ENCODE assay signal across 22 mouse cellular contexts in the genomic region with DNA sequence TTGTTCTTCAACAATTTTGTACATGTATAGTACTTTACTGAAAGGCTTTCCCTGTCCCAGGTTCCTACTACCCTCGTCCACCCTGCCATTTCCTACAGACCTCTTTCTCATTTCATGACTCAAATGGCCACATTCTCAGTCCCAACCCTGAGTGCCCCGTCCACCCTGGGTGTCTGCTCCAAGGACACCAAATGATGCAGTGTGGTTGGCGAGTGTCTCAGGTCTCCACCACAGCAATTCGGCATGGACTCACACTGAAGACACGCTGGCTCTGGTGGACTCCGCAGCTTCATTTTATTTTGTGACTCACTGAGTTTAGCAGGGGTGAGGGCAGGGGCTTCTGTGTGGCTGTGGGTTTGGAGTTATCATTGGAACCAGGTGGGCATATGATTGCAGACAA. TPM values are rescaled to one million over a fixed set of nuclear protein-coding genes. Genes with fewer than 3 reads are reported as not detected.
A peak's percentile ranks its signal among the peaks of the same experiment; 100 is the strongest.
DNase-seq lines count a peak whose midpoint lies in the region; ATAC-seq lines count a peak whose summit lies in the region.
"Had no signal": no experiment of that assay in that cellular context is flagged by ENCODE, and none has a peak within 500 bp of the region (broad histone marks: within the 10 kb centered on the region; RNA-seq: fewer than 3 reads in every experiment).

No protein-coding gene starts in this region.

- intact Hi-C loops in heart, postnatal 10 days (cut with DNase I), result no loop called here

- no peak overlapping the region for H3K27ac ChIP-seq in embryonic facial prominence, embryonic 13.5 days
- H3K27ac ChIP-seq in embryonic facial prominence, embryonic 10.5 days (replicated peaks), result no peak overlapping the region
- H3K27ac ChIP-seq: embryonic facial prominence, embryonic 12.5 days; embryonic facial prominence, embryonic 15.5 days; forebrain, embryonic 10.5 days; forebrain, embryonic 12.5 days had no signal

- no peak for DNase-seq in embryonic facial prominence, embryonic 10.5 days (ENCODE audit: low spot score)
- peak; percentile 62 for DNase-seq in adrenal gland, adult 8-10 months
- peak; percentile 70 for DNase-seq in adrenal gland, postnatal 14 days
- DNase-seq in adrenal gland, postnatal 36 days, result peak; percentile 57 to 70
- DNase-seq in layer of hippocampus, adult 9-10 months (ENCODE audit: low spot score), result no peak
- no peak for DNase-seq in liver
- DNase-seq in heart, postnatal 10 days, result no peak
- DNase-seq: cerebellum, adult 11 months; cerebellum, adult 18-20 months; cerebellum, adult 8-10 months; cerebellum, adult 9-11 months; cerebellum, postnatal 14 days; cerebellum, postnatal 36 days; embryo, embryonic 11 days had no signal

- H3K9me3 ChIP-seq in embryonic facial prominence, embryonic 13.5 days, result no peaks in the 10 kb centered on the region
- H3K9me3 ChIP-seq in embryonic facial prominence, embryonic 10.5 days, result no peaks in the 10 kb centered on the region
- H3K9me3 ChIP-seq: embryonic facial prominence, embryonic 12.5 days; embryonic facial prominence, embryonic 15.5 days; forebrain, embryonic 10.5 days; forebrain, embryonic 12.5 days had no signal

- no peak for ATAC-seq in embryonic facial prominence, embryonic 13.5 days (ENCODE audit: insufficient number of reproducible peaks, insufficient read depth, low FRiP score, low TSS enrichment, low read depth)
- ATAC-seq: forebrain, embryonic 14.5 days; forebrain, embryonic 16.5 days had no signal

- 93% methylated on average over 6 of the region's 6 CpGs for WGBS in embryonic facial prominence, embryonic 13.5 days
- WGBS in embryonic facial prominence, embryonic 10.5 days, result 90% methylated on average over 6 of the region's 6 CpGs

- H3K9ac ChIP-seq in embryonic facial prominence, embryonic 13.5 days, result 0 out of 2 replicates have a peak overlapping the region, but pooled peaks have one; percentile 3
- H3K9ac ChIP-seq: embryonic facial prominence, embryonic 12.5 days; embryonic facial prominence, embryonic 15.5 days; forebrain, embryonic 12.5 days had no signal

- H3K36me3 ChIP-seq in embryonic facial prominence, embryonic 13.5 days, result peaks cover 76% of the 10 kb centered on the region
- H3K36me3 ChIP-seq in embryonic facial prominence, embryonic 10.5 days (replicated peaks), result peaks cover 90% of the 10 kb centered on the region

- H3K4me3 ChIP-seq in embryonic facial prominence, embryonic 13.5 days, result no peak overlapping the region
- no peak overlapping the region for H3K4me3 ChIP-seq in embryonic facial prominence, embryonic 10.5 days
- H3K4me3 ChIP-seq: embryonic facial prominence, embryonic 12.5 days; embryonic facial prominence, embryonic 15.5 days; erythroblast, embryonic 14.5 days; forebrain, embryonic 10.5 days; forebrain, embryonic 12.5 days had no signal

- H3K4me2 ChIP-seq in embryonic facial prominence, embryonic 13.5 days, result no peak overlapping the region
- H3K4me2 ChIP-seq: embryonic facial prominence, embryonic 12.5 days; embryonic facial prominence, embryonic 15.5 days; forebrain, embryonic 12.5 days had no signal

- H3K4me1 ChIP-seq in embryonic facial prominence, embryonic 13.5 days, result no peaks in the 10 kb centered on the region
- H3K4me1 ChIP-seq in embryonic facial prominence, embryonic 10.5 days, result no peaks in the 10 kb centered on the region
- H3K4me1 ChIP-seq: embryonic facial prominence, embryonic 12.5 days; embryonic facial prominence, embryonic 15.5 days; forebrain, embryonic 10.5 days; forebrain, embryonic 12.5 days had no signal

- H3K27me3 ChIP-seq in embryonic facial prominence, embryonic 13.5 days, result no peaks in the 10 kb centered on the region
- no peaks in the 10 kb centered on the region for H3K27me3 ChIP-seq in embryonic facial prominence, embryonic 10.5 days (replicated peaks; ENCODE audit: low read depth, poor library complexity, severe bottlenecking)
- H3K27me3 ChIP-seq: embryonic facial prominence, embryonic 12.5 days; embryonic facial prominence, embryonic 15.5 days; forebrain, embryonic 12.5 days had no signal

RNA-seq across cellular contexts. Expression of a gene that starts 16.0 kb away (rescaled TPM):
- polyA plus RNA-seq in embryonic facial prominence, embryonic 13.5 days (2015; fragmentation: Nextera tagmentation; extraction: Ambion mirVana), result 21.5 and 21.6 TPM in 2 replicates
- 15.5 and 15.7 TPM in 2 replicates for polyA plus RNA-seq in embryonic facial prominence, embryonic 10.5 days (2016; fragmentation: Nextera tagmentation; extraction: Ambion mirVana)
- 10 to 100 TPM; 31.0 to 39.7 (median 33.2) TPM for total RNA-seq in adrenal gland, adult 8-10 months (2022)
- 20.8 and 23.9 TPM in 2 replicates for total RNA-seq in adrenal gland, postnatal 14 days (2021)
- 10 to 100 TPM; 25.5 to 33.2 TPM for total RNA-seq in adrenal gland, postnatal 36 days (2021)
- total RNA-seq in heart, postnatal 10 days (2021), result 10 to 100 TPM; 10.1 to 10.2 TPM

RNA-seq across cellular contexts. Expression of a gene that starts 44.2 kb away (rescaled TPM):
- 50.9 and 52.0 TPM in 2 replicates for polyA plus RNA-seq in embryonic facial prominence, embryonic 13.5 days (2015; fragmentation: Nextera tagmentation; extraction: Ambion mirVana)
- polyA plus RNA-seq in embryonic facial prominence, embryonic 10.5 days (2016; fragmentation: Nextera tagmentation; extraction: Ambion mirVana), result 31.6 and 37.3 TPM in 2 replicates
- 100 to 1,000 TPM; 118 to 213 (median 160) TPM for total RNA-seq in adrenal gland, adult 8-10 months (2022)
- 133 and 145 TPM in 2 replicates for total RNA-seq in adrenal gland, postnatal 14 days (2021)
- 100 to 1,000 TPM; 101 to 162 TPM for total RNA-seq in adrenal gland, postnatal 36 days (2021)
- 10 to 100 TPM; 18.7 to 20.0 TPM for total RNA-seq in heart, postnatal 10 days (2021)

RNA-seq across cellular contexts. Expression of a gene that starts 44.5 kb away (rescaled TPM):
- 14.7 and 17.6 TPM in 2 replicates for polyA plus RNA-seq in embryonic facial prominence, embryonic 13.5 days (2015; fragmentation: Nextera tagmentation; extraction: Ambion mirVana)
- 17.0 and 18.5 TPM in 2 replicates for polyA plus RNA-seq in embryonic facial prominence, embryonic 10.5 days (2016; fragmentation: Nextera tagmentation; extraction: Ambion mirVana)
- total RNA-seq in adrenal gland, adult 8-10 months (2022), result 10 to 100 TPM; 26.7 to 31.3 (median 30.3) TPM
- 27.0 and 28.3 TPM in 2 replicates for total RNA-seq in adrenal gland, postnatal 14 days (2021)
- total RNA-seq in adrenal gland, postnatal 36 days (2021), result 10 to 100 TPM; 27.8 to 29.2 TPM
- total RNA-seq in heart, postnatal 10 days (2021), result 10 to 100 TPM; 14.8 to 16.8 TPM

Comparison
In these comparisons a context has a peak if more than half of its experiments do, and no peak if none do; other contexts are left out.
1. DNase-seq: peak in adrenal gland, adult 8-10 months (single experiment), adrenal gland, postnatal 14 days (single experiment) and adrenal gland, postnatal 36 days (2 of 2); none in embryonic facial prominence, embryonic 10.5 days (single experiment), layer of hippocampus, adult 9-10 months (single experiment), liver (single experiment) and heart, postnatal 10 days (0 of 2).